Mouse (Mus musculus) embryo, embryonic 10.5 days (tissue): ENCODE results near the gene Xkr7.

ENCODE experiments used
- DNase-seq: peaks from one replicate; pipeline ENCODE4 v3.0.0-alpha.2; 2015; ENCODE audit warnings: low spot score

Gene Xkr7

DNA sequence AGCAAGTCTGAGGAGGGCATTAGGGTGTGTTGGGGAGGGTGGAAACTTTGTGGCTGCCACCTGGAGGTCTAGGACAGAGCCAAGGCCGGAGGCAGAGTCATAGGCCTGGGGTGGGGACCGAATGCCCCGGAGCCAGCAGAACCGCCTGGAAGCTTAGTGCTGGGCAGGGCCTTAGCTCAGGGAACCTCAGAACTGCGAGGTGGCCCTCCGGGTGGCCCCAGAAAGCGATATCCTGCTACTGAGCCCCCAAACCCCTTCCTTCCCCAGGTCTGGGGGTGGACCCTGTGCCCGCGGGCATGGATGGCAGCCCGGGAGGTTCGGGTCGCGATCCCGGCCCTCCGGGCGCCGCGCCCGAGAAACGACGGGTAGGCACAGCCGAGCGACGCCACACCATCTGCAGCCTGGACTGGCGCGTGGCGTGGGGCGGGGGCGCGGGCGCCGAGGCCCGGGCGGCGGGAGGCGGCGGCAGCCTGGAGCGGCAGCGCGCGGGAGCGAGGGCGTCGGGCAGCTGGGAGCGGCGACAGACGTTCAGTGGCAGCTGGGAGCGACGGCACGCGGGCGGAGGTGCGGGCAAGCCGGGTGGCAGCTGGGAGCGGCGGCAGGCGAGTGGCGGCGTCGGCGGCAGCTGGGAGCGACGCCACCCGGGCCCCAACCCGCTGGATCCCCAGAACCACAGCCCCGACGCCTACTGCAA, 40.0 kb downstream of the Xkr7 start:
- no peak for DNase-seq

DNA sequence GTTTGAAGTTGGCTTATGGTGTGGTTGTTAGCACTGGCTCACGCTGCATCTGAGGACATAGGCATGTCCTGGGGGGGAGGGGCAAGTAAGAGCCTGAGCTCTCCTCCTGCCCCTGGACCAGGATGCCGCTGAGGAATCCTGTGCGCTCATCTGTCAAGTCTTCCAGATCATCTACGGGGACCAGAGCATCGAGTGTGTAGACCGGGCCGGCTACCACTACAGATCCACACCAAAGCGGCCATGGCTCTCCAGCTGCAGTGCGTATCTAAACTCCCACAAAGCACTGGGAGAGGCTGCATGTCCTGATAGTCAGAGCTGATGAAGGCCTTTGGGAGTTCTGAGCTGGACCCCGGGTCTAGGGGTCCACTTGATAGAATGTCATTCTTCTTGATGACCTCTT, 43.0 kb downstream of the Xkr7 start:
- DNase-seq: no peak

DNA sequence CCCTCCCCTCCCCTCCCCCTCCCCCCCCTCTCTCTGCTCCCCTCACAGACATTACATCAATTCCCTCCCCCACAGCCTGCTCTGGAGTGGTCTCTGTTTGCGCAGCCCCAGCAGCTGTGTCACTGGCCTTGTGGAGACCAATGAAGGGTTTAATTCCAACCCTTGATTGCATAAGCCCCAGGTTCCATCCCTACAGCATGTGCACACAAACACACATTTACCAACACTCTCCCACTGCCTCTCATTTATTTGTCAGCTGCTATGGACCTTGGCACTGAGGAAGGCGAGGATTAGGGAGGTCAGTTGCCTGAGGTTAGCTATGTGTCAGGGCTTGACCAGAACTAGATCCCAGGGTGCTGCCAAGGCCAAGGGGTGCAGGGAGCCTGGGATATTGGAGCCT, 44.3 kb downstream of the Xkr7 start:
- no peak for DNase-seq

DNA sequence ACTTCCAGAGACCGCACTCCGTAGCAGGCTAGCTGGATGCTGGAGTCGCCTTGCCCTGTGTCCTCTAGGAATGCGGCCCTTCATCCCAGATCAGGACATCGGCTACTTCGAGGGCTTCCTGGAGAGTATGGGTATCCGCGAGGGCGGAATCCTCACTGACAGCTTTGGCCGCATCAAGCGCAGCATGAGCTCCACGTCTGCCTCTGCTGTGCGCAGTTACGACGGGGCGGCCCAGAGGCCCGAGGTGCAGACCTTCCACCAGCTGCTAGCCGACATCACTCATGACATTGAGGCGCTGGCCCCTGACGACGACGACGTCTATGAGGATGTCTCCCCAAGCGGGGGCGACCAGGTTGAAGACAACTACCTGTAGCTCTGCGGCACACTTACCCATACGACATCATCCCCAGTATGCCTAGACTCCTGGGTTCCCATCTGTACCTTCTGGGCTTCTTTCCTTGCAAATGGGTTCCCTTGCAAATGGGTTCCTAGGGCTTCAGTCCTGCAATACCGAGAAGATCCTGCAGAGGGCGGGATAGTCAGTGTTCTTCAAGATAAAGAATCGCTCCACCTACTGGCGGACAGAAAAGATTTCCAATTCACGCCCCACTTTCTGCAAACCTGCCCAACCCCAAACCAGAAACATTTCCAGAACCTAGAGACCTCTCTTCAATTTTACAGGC, 49.3 kb downstream of the Xkr7 start:
- peak; percentile 96 for DNase-seq

DNA sequence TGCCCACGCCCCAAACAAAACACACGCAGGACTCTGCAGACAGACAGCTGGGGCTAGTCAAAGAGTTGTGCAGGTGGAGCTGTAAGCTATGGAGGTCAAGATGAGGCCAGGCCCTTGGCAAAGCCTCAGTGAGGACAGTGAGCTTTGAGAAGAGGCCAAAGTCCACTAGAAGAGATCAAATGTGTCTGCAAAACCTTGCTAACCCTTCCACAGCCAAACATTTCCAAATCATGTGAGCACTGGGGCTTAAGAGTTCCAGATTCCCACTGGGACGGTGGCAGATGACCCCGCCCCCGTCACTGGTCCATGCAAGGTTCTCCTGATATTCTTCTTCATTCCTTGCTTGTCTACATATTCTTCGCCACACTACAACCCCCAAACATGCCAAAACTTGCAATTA, 50.2 kb downstream of the Xkr7 start:
- DNase-seq: no peak

DNA sequence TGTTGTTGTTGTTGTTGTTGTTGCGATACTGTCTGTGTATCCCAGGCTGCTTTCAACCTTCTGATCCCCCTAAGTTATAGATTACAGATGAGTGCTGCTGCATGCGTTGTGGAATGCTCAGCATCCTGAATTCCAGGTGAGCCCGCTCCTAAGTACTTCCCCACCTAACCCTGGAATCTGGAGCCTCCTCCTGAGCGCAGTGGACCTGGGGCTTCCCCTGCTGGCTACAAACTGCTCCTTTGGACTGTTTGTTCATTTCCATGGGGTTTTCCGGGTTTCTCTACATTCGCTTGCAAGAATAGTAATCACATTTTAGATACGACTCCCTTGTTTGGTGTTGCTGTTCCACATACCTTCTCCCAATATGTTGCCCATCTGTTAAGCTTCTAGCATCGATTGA, 51.6 kb downstream of the Xkr7 start:
- no peak for DNase-seq

DNA sequence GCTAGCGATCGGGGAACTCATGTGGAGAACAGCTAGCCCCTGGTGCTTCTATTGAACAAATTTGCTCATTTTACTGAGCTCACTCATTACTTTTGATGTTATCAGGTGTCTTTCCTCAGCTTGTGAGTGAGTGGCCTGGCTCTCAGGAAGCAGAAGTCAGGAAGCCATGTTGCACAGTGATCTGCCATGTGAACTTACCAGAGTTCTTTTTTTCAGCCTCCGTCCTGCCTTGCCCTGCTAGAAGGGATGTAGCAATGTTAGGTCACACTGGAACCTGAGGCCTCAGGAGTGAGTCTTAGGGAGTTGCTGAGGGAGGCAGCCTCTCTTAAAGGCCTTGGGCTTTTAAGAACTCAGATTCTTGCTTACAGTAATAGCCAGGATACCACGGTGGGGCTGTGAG, 52.2 kb downstream of the Xkr7 start:
- no peak for DNase-seq

DNA sequence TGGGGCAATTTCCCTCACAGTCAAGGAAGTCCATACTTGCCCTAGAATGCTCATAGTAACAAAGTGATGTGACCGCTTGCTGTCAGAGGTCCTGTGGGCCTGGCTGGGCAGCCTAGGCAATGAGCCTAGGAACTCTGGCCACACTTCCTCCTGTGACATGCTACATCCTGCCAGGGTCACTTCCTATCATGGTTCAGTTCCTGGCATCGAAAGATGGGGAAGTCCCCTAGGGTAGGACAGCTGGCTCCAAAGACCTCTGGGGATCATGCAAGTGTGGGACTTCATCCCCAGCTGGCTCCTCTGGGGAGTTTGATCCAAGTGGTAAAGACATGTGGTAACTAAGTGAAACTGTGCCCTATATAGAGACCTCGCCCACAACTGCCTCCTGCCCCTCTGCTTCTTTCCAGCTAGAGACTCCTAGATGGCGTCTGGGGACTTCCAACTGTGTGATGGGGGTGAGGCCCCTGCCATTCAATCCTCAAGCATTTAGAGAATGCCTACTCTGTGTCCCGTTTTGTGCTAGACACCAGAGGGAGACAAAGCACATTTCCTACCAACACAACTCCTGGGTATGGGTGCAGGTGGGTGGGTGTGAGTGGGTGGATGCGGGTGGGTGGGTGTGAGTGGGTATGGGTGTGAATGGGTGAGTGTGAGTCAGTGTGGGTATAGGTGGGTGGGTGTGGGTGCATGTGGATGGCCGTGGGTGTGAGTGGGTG, 52.8 kb downstream of the Xkr7 start:
- no peak for DNase-seq

DNA sequence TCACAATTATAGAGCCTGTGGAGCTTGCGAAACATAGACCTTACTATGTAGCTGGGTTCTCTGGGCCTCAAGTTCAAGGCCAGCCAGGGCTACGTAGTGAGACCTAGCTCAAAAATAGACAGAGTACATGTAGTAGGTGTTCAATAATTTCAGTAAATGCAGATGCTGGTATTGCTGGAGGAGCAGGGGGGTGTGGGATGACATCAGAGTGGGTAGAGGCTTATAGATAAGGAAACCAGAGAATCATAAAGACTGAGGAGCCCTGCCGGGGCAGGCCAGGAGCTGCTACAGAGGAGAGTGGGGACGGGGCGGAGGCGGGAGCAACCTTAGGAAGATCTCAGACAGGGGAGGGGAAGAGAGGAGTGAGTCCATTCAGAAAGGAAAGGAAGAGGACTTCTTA, 53.9 kb downstream of the Xkr7 start:
- no peak for DNase-seq

DNA sequence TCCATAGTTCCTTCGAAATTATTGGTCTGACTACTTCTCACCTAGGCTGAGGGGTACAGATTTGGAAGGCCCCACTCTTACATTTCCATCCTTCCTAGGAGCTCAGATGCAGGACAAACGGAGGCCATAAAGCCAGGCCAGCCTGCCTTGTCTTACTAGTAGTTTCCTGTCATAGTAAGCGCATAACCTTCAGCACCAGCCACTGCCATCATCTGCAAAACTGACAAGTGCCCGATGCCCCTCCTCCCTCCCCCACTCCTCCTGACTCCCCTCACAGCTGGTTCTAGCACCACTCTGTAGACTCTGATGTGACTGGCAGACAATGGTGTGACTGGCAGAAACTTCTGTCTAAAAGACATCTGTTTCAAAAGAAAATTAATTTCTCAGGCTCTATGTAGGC, 54.5 kb downstream of the Xkr7 start:
- DNase-seq: no peak

DNA sequence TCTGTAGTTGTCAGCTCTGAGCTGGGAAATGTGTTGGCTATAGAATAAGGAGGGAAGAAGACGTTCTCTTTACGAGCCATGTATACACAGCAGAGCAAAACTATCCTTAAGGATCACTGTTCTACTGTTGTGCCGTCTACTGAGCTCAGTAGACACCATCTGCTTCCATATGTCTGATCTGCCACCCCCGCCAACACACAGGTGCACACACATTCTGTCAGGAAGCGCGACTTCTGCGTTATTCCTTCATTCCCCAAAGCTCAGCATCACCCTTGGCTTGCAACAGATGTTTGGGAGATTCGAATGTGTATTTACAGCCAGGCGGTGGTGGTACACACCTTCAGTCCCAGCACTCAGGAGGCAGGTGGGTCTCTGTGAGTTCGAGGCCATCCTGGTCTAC, 55.4 kb downstream of the Xkr7 start:
- DNase-seq: no peak

DNA sequence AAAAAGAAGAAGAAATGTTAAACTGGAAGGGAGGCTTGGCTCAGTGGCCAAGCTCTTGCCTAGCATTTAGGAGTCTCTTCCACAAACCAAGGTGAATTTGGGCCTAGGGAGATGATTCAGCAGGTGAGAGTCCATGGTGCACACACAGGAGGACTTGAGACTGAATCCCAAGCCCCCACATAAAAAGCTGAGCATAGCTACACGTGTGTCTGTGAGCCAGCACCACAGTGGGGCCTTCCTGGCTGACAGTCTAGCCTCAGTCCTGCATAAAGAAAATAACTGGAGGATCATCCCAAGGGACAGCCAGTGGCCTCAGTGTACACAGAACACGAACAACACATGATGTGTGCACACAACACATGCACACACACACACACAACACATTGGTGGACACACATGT, 57.7 kb downstream of the Xkr7 start:
- DNase-seq: no peak

DNA sequence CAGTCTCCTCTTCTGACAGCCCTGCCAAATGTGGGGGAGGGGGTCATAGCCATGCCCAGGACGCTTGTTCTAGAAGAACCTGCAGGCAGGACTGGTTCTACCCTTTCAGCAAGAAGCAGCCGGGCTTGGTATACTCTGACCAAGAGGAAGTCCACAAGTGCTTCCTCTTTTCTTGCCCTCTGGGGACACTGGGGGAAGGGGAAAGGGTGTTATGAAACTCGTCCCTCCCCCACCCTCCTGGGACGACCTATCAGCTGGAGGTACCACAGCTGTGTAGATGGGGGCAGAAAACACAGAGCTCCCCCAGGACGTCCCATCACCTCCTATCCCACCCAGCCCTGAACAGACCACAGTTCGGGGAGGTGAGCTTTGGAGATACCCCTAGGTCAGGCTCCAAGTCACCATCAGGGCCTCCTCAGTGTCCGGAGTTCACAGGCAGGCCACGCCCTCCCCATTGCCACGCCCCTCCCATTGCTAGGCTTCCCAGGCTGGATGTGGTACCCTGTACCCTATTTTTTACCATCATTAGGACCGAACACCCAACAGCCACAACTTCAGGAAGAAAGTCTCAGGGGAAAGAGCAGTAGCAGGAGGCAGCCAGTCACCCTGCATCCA, 59.0 kb downstream of the Xkr7 start:
- DNase-seq: no peak
